Mouse (Mus musculus): ENCODE measurements at regions not wholly inside any gene's neighbourhood (a gene's known extent, or its start where the extent isn't known, plus 50 kb on each side); places are given as distances from the start of the nearest gene placed in this dataset.

DNA sequence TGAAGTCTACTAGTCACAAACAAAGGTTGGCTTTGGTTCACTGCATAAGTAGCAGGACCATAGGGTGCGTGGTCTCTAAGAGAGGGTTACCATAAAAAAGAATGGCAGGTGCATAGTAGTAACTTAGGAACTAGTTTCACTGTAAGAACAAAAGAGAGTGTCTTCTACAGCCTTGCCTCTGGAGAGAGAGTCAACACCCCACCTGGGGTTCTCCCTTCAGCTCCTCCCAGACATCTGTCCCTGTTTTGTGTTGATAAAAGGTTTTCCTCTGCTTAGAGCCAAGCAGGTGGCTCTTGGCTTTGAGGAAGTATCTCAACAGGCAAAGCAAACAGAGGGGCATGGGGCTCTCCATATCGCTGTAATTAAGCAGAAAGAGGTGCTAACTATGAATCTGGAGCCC is 165.6 kb upstream of the Prok2 start:
- TF ChIP-seq CTCF (IDR thresholded peaks at IDR 0.05; ENCODE audit: low read depth) (no peak), EP300 (IDR thresholded peaks at IDR 0.05; ENCODE audit: low read depth) (no peak)
- Histone ChIP-seq H3K27me3 (ENCODE audit: control insufficient read depth, insufficient read depth, low read length) (peaks cover 7% of the 10 kb centered on the region; the same call in 1 of the 2 replicates), H3K27ac (ENCODE audit: low read depth) (no peak overlapping the region), H3K36me3 (replicated peaks; ENCODE audit: control insufficient read depth, insufficient read depth, low read length) (no peaks in the 10 kb centered on the region), H3K9me3 (replicated peaks; ENCODE audit: control insufficient read depth, low read length) (no peaks in the 10 kb centered on the region), H3K9ac (replicated peaks; ENCODE audit: low read depth, low read length) (no peak overlapping the region), H3K4me2 (ENCODE audit: low read depth, low read length) (no peak overlapping the region), H3K4me3 (ENCODE audit: low read depth, low read length) (no peak overlapping the region), H3K4me1 (ENCODE audit: control insufficient read depth, insufficient read depth) (no peaks in the 10 kb centered on the region)
- ATAC-seq (ENCODE audit: insufficient read depth, low read depth) (no peak), DNase-seq (ENCODE audit: low spot score) (no peak)
- WGBS, result 58% methylated on average over 2 of the region's 2 CpGs

DNA sequence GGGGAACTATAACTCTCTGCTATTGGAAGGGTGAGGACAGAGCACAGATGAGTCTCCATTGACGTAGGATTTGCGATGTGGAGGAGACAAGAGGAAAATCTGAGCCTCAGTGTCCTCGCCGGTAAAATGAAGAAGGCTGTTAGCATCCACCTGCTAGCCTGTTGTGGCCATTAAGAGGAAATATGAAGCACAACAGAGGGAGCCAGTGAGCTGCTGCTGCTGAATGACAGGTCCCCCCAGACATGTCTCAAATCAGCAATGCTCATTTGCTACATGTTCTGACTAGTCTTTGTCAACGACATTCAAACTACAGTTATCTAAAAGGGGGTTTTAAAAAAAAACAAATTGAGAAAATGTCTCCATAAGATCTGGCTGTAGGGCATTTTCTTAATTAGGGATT is 164.6 kb upstream of the Prok2 start:
- TF ChIP-seq CTCF (IDR thresholded peaks at IDR 0.05; ENCODE audit: low read depth), result peak; percentile 45
- no peak for TF ChIP-seq EP300 (IDR thresholded peaks at IDR 0.05; ENCODE audit: low read depth)
- no peak for DNase-seq (ENCODE audit: low spot score)
- ATAC-seq (ENCODE audit: insufficient read depth, low read depth), result no peak
- H3K4me2 ChIP-seq (ENCODE audit: low read depth, low read length), result no peak overlapping the region
- H3K4me1 ChIP-seq (ENCODE audit: control insufficient read depth, insufficient read depth), result no peaks in the 10 kb centered on the region
- H3K27ac ChIP-seq (ENCODE audit: low read depth), result no peak overlapping the region
- no peak overlapping the region for H3K4me3 ChIP-seq (ENCODE audit: low read depth, low read length)
- no peak overlapping the region for H3K9ac ChIP-seq (replicated peaks; ENCODE audit: low read depth, low read length)
- WGBS, result 70% methylated on average over 5 of the region's 5 CpGs
- H3K27me3 ChIP-seq (ENCODE audit: control insufficient read depth, insufficient read depth, low read length), result peaks cover 7% of the 10 kb centered on the region; the same call in 1 of the 2 replicates
- no peaks in the 10 kb centered on the region for H3K36me3 ChIP-seq (replicated peaks; ENCODE audit: control insufficient read depth, insufficient read depth, low read length)
- H3K9me3 ChIP-seq (replicated peaks; ENCODE audit: control insufficient read depth, low read length), result no peaks in the 10 kb centered on the region

DNA sequence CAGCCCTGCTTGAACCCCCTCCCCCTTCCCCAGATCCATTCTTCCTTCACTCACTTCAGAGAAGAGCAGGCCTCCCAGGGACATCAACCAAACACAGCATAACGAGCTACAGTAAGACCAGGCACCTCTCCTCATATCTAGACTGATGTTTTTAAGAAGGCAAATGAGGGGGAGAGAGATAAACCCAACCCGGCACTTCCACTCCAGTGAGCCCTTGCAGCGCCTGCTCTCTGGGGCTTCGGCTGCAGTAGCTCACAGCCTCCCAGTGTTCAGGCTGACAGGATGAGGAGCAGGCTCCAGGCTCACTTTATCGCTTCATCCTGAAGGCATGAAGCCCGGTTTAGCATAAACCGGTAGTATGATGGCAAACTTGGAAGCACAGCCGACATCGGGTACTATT is 162.9 kb upstream of the Prok2 start:
- no peak for ATAC-seq (ENCODE audit: insufficient read depth, low read depth)
- H3K27me3 ChIP-seq (ENCODE audit: control insufficient read depth, insufficient read depth, low read length), result peaks cover 7% of the 10 kb centered on the region; the same call in 1 of the 2 replicates
- TF ChIP-seq CTCF (IDR thresholded peaks at IDR 0.05; ENCODE audit: low read depth) (no peak), EP300 (IDR thresholded peaks at IDR 0.05; ENCODE audit: low read depth) (no peak)
- no peak overlapping the region for H3K4me2 ChIP-seq (ENCODE audit: low read depth, low read length)
- no peak overlapping the region for H3K9ac ChIP-seq (replicated peaks; ENCODE audit: low read depth, low read length)
- H3K9me3 ChIP-seq (replicated peaks; ENCODE audit: control insufficient read depth, low read length), result no peaks in the 10 kb centered on the region
- no peak overlapping the region for H3K27ac ChIP-seq (ENCODE audit: low read depth)
- peaks cover 9% of the 10 kb centered on the region for H3K4me1 ChIP-seq (ENCODE audit: control insufficient read depth, insufficient read depth)
- H3K36me3 ChIP-seq (replicated peaks; ENCODE audit: control insufficient read depth, insufficient read depth, low read length), result no peaks in the 10 kb centered on the region
- WGBS, result 21% methylated on average over 9 of the region's 9 CpGs
- DNase-seq (ENCODE audit: low spot score), result no peak
- no peak overlapping the region for H3K4me3 ChIP-seq (ENCODE audit: low read depth, low read length)

DNA sequence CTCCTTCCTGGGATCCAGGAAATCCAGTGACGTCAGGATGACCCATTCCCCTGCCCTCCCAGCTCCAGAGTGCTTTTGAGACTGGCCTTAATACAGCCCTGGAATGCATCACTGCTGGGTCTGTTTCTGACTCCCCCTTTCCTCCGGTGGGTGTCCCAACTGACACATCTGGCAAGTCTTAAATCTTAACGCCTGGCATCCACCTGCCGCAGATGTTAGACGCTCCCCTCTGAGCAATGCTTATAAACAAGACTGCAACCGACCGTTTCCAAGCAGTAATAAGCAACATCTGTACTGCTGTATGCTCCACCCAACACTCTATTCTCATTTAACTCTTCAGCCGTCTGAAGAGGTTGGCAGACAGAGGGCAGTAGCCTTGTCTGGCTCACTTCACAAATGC is 161.7 kb upstream of the Prok2 start:
- Histone ChIP-seq H3K27ac (ENCODE audit: low read depth) (no peak overlapping the region), H3K4me3 (ENCODE audit: low read depth, low read length) (no peak overlapping the region), H3K9ac (replicated peaks; ENCODE audit: low read depth, low read length) (no peak overlapping the region), H3K4me2 (ENCODE audit: low read depth, low read length) (no peak overlapping the region), H3K36me3 (replicated peaks; ENCODE audit: control insufficient read depth, insufficient read depth, low read length) (no peaks in the 10 kb centered on the region), H3K27me3 (ENCODE audit: control insufficient read depth, insufficient read depth, low read length) (peaks cover 7% of the 10 kb centered on the region; the same call in 1 of the 2 replicates), H3K9me3 (replicated peaks; ENCODE audit: control insufficient read depth, low read length) (no peaks in the 10 kb centered on the region), H3K4me1 (ENCODE audit: control insufficient read depth, insufficient read depth) (peaks cover 15% of the 10 kb centered on the region)
- no peak for DNase-seq (ENCODE audit: low spot score)
- ATAC-seq (ENCODE audit: insufficient read depth, low read depth), result no peak
- WGBS, result 64% methylated on average over 8 of the region's 8 CpGs
- TF ChIP-seq EP300 (IDR thresholded peaks at IDR 0.05; ENCODE audit: low read depth) (no peak), CTCF (IDR thresholded peaks at IDR 0.05; ENCODE audit: low read depth) (no peak)

DNA sequence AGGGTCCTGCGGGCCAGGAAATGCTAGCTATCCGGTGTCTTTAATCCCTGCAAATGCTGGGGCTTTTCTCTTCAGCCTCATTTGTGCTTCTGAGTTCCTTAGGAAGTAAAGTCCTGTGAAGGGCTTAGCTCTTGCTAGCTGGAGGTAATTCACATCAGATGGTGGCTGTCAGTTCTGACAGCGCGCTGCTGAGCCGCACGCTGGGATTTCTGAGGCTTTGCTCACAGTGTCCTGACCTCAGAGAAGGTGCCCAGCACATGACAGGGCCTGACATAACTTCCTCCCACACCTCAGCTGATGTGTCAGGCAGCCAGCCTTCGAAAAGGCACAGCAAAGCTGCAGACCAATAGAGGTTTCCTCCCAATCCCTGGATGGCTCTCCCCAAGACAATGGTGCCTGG is 158.6 kb upstream of the Prok2 start:
- Histone ChIP-seq H3K9ac (replicated peaks; ENCODE audit: low read depth, low read length) (no peak overlapping the region), H3K27ac (ENCODE audit: low read depth) (no peak overlapping the region; the same call in 1 of the 2 replicates), H3K4me1 (ENCODE audit: control insufficient read depth, insufficient read depth) (peaks cover 15% of the 10 kb centered on the region), H3K27me3 (ENCODE audit: control insufficient read depth, insufficient read depth, low read length) (peaks cover 7% of the 10 kb centered on the region; the same call in 1 of the 2 replicates), H3K9me3 (replicated peaks; ENCODE audit: control insufficient read depth, low read length) (no peaks in the 10 kb centered on the region), H3K4me3 (ENCODE audit: low read depth, low read length) (no peak overlapping the region), H3K36me3 (replicated peaks; ENCODE audit: control insufficient read depth, insufficient read depth, low read length) (no peaks in the 10 kb centered on the region), H3K4me2 (ENCODE audit: low read depth, low read length) (no peak overlapping the region)
- DNase-seq (ENCODE audit: low spot score) (no peak), ATAC-seq (ENCODE audit: insufficient read depth, low read depth) (no peak)
- TF ChIP-seq CTCF (IDR thresholded peaks at IDR 0.05; ENCODE audit: low read depth) (no peak), EP300 (IDR thresholded peaks at IDR 0.05; ENCODE audit: low read depth) (no peak)
- WGBS, result 21% methylated on average over 7 of the region's 7 CpGs

DNA sequence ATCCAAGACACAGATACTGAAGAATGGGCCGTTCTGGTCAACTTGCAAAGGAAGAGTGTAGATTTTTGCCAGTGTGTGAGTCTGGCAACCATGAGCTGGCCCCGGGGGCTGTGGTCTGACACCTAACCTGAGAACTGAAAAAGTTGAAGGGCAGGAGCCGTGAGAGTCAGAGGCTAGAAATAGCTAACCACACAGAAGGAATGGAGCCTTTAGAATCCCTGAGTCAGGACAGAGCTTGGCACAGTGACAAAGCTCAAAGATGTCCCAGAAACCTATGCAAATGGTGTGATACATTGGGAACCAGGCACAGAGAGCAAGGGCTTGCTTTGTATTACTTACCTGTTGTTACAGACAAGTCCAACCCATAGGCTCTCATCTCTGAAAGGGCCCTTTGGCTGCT is 157.9 kb upstream of the Prok2 start:
- DNase-seq (ENCODE audit: low spot score) (peak; percentile 52), ATAC-seq (ENCODE audit: insufficient read depth, low read depth) (peak; percentile 81; the same call in 1 of the 2 replicates)
- H3K9ac ChIP-seq (replicated peaks; ENCODE audit: low read depth, low read length), result no peak overlapping the region
- peaks cover 7% of the 10 kb centered on the region; the same call in 1 of the 2 replicates for H3K27me3 ChIP-seq (ENCODE audit: control insufficient read depth, insufficient read depth, low read length)
- no peak overlapping the region for H3K4me2 ChIP-seq (ENCODE audit: low read depth, low read length)
- H3K27ac ChIP-seq (ENCODE audit: low read depth), result peak overlapping the region; percentile 32; the same call in 1 of the 2 replicates
- H3K9me3 ChIP-seq (replicated peaks; ENCODE audit: control insufficient read depth, low read length), result no peaks in the 10 kb centered on the region
- H3K4me3 ChIP-seq (ENCODE audit: low read depth, low read length), result no peak overlapping the region
- no peaks in the 10 kb centered on the region for H3K36me3 ChIP-seq (replicated peaks; ENCODE audit: control insufficient read depth, insufficient read depth, low read length)
- peaks cover 15% of the 10 kb centered on the region for H3K4me1 ChIP-seq (ENCODE audit: control insufficient read depth, insufficient read depth)
- TF ChIP-seq EP300 (IDR thresholded peaks at IDR 0.05; ENCODE audit: low read depth) (no peak), CTCF (IDR thresholded peaks at IDR 0.05; ENCODE audit: low read depth) (no peak)
- 36% methylated on average over 3 of the region's 3 CpGs for WGBS
